Comparison of ENCODE assay signal across 21 mouse cellular contexts in the genomic region with DNA sequence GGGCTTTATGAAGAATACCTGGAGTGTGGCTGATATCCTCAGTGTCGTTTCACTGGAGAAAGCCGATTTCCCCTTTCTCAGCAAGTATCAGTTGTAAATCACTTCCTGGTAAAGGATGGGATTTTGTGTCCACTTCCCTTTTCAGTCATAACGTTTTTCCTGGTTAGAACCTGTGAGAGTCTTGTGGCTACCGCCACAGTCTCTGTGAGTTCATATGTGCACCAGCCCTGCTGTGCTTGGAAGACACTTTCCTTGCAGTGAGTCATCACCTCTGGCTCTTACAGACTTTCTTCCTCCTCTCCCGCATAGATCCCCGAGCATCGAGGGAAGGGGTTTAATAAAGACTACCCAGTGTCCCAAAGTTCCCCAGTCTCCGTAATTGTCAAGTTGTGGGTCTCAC. TPM values are rescaled to one million over a fixed set of nuclear protein-coding genes. Genes with fewer than 3 reads are reported as not detected.
"Had no signal": no experiment of that assay in that cellular context is flagged by ENCODE, and none has a peak within 500 bp of the region (broad histone marks: within the 10 kb centered on the region; RNA-seq: fewer than 3 reads in every experiment).

No protein-coding gene starts in this region.

- H3K4me3 ChIP-seq: kidney, embryonic 15.5 days; limb, embryonic 12.5 days; limb, embryonic 15.5 days; liver, embryonic 12.5 days; liver, embryonic 15.5 days; lung, embryonic 15.5 days; midbrain, embryonic 12.5 days; midbrain, embryonic 15.5 days; neural tube, embryonic 13.5 days had no signal

- H3K4me1 ChIP-seq: kidney, embryonic 15.5 days; limb, embryonic 15.5 days; liver, embryonic 12.5 days; liver, embryonic 15.5 days; midbrain, embryonic 12.5 days; midbrain, embryonic 15.5 days had no signal

- DNase-seq: kidney, adult 8-10 months; kidney, postnatal 10 days; kidney, postnatal 36 days; left cerebral cortex, postnatal 4 days; lung, adult 18-20 months; lung, postnatal 10 days; lung, postnatal 36 days; retina, postnatal 1 day; thymus, adult 18-20 months; thymus, postnatal 14 days; thymus, postnatal 4 days had no signal

- H3K27ac ChIP-seq: kidney, embryonic 15.5 days; limb, embryonic 12.5 days; limb, embryonic 15.5 days; liver, embryonic 12.5 days; liver, embryonic 15.5 days; lung, embryonic 15.5 days; midbrain, embryonic 12.5 days; midbrain, embryonic 15.5 days; neural tube, embryonic 13.5 days had no signal

- ATAC-seq: liver, embryonic 12.5 days; midbrain, embryonic 15.5 days had no signal

RNA-seq across cellular contexts. Expression of a gene that starts 29.3 kb away (rescaled TPM):
- total RNA-seq: neutrophil, adult 5-6 weeks had no signal
